ENCODE assay signal across 8 mouse cellular contexts in genomic region chrX:105921421-105921820, GRCm38 (mm10). TPM values are rescaled to one million over a fixed set of nuclear protein-coding genes. Genes with fewer than 3 reads are reported as not detected.
DNase-seq lines count a peak whose midpoint lies in the region; ATAC-seq and TF ChIP-seq lines count a peak whose summit lies in the region.

No protein-coding gene starts in this region.

- no peaks in the 10 kb centered on the region for H3K27me3 ChIP-seq in forebrain, embryonic 15.5 days

- H3K27ac ChIP-seq in forebrain, embryonic 15.5 days (replicated peaks): no peak overlapping the region

- peak; percentile 21; the same call in 1 of the 2 replicates for ATAC-seq in granulocyte monocyte progenitor cell, adult 5-6 weeks (replicated peaks; ENCODE audit: poor library complexity, severe bottlenecking)
- ATAC-seq in forebrain, embryonic 15.5 days (replicated peaks): no peak

- peaks cover 7% of the 10 kb centered on the region for H3K4me1 ChIP-seq in lung, adult 2 months (ENCODE audit: control insufficient read depth, insufficient read depth, low read length)
- peaks cover 8% of the 10 kb centered on the region for H3K4me1 ChIP-seq in forebrain, embryonic 15.5 days

- peak; percentile 5 for DNase-seq in embryo, embryonic 10.5 days (ENCODE audit: low spot score)
- no peak for DNase-seq in embryo, embryonic 10 days (ENCODE audit: low spot score)
- DNase-seq in lung, adult 18-20 months: peak; percentile 14 to 36
- DNase-seq in lung, adult 2 months: no peak
- peak; percentile 9 for DNase-seq in spleen, adult 12 weeks (ENCODE audit: low spot score)
- no peak for DNase-seq in yolk sac, embryonic 10.5 days (ENCODE audit: low spot score)

- no peaks in the 10 kb centered on the region for H3K36me3 ChIP-seq in forebrain, embryonic 15.5 days

- no peak overlapping the region for H3K4me3 ChIP-seq in lung, adult 2 months (replicated peaks; ENCODE audit: extremely low read depth, low read depth, low read length)
- no peak overlapping the region for H3K4me3 ChIP-seq in forebrain, embryonic 15.5 days

- 79% methylated on average over 2 of the region's 2 CpGs for WGBS in lung, adult 2 months
- WGBS in forebrain, embryonic 15.5 days: 84% methylated on average over 2 of the region's 2 CpGs

- no peak overlapping the region for H3K9ac ChIP-seq in forebrain, embryonic 15.5 days (replicated peaks)

- TF ChIP-seq CTCF in lung, adult 2 months (IDR thresholded peaks at IDR 0.05; ENCODE audit: insufficient read depth, low read length): no peak

- H3K4me2 ChIP-seq in forebrain, embryonic 15.5 days (replicated peaks): no peak overlapping the region

- H3K9me3 ChIP-seq in forebrain, embryonic 15.5 days: no peaks in the 10 kb centered on the region

- TF ChIP-seq POLR2A in lung, adult 2 months (IDR thresholded peaks at IDR 0.05; ENCODE audit: borderline replicate concordance, extremely low read depth, low read depth, low read length): no peak

RNA-seq across cellular contexts. Expression of gene Atrx, which starts 7.8 kb away (rescaled TPM):
- 41.5 and 62.7 TPM in 2 replicates for polyA plus RNA-seq in lung, adult 2 months (2012; rRNA removed)
- total RNA-seq in granulocyte monocyte progenitor cell, adult 5-6 weeks (2014; fragmentation: Nextera tagmentation): 140 and 177 TPM in 2 replicates
- total RNA-seq in granulocyte monocyte progenitor cell, adult 5-6 weeks (2017): 234 and 269 TPM in 2 replicates
- polyA plus RNA-seq in forebrain, embryonic 15.5 days (2015; fragmentation: Nextera tagmentation; extraction: Ambion mirVana): 286 and 303 TPM in 2 replicates

Comparison
In these comparisons a context has a peak if more than half of its experiments do, and no peak if none do; other contexts are left out.
1. DNase-seq: peak in embryo, embryonic 10.5 days (single experiment), lung, adult 18-20 months (2 of 2) and spleen, adult 12 weeks (single experiment); none in embryo, embryonic 10 days (single experiment), lung, adult 2 months (single experiment) and yolk sac, embryonic 10.5 days (single experiment).